Mouse (Mus musculus) spleen, adult 12 weeks (tissue): Measurements from ENCODE around the gene Shc3.

Experiments
- DNase-seq: peaks from one replicate; pipeline ENCODE4 v3.0.0; 2022; ENCODE audit warnings: low spot score

The Shc3 gene

GRCm38 (mm10) chr13:51480341-51481011 is 88.7 kb downstream of the Shc3 start:
- DNase-seq = no peak

- DNase-seq = no peak
These were observed 89.4 kb downstream of the Shc3 start for GRCm38 (mm10) chr13:51479826-51480225.

GRCm38 (mm10) chr13:51476991-51477390 is 92.2 kb downstream of the Shc3 start:
- no peak for DNase-seq

GRCm38 (mm10) chr13:51468697-51469250 is 100.4 kb downstream of the Shc3 start:
- no peak for DNase-seq

- DNase-seq = no peak
These were observed 102.9 kb downstream of the Shc3 start for GRCm38 (mm10) chr13:51466117-51466841.

GRCm38 (mm10) chr13:51464294-51464693 is 104.9 kb downstream of the Shc3 start:
- no peak for DNase-seq

GRCm38 (mm10) chr13:51456190-51456878 is 112.9 kb downstream of the Shc3 start:
- no peak for DNase-seq

- no peak for DNase-seq
These were observed 122.7 kb downstream of the Shc3 start for GRCm38 (mm10) chr13:51446550-51446949.

- no peak for DNase-seq
These were observed 126.3 kb downstream of the Shc3 start for GRCm38 (mm10) chr13:51442922-51443321.

- no peak for DNase-seq
These were observed 131.8 kb downstream of the Shc3 start for GRCm38 (mm10) chr13:51437105-51438085.

- DNase-seq = no peak
These were observed 134.1 kb downstream of the Shc3 start for GRCm38 (mm10) chr13:51435146-51435545.

GRCm38 (mm10) chr13:51434460-51434859 is 134.8 kb downstream of the Shc3 start:
- DNase-seq = no peak

GRCm38 (mm10) chr13:51433371-51433770 is 135.8 kb downstream of the Shc3 start:
- no peak for DNase-seq

GRCm38 (mm10) chr13:51425662-51426443 is 143.4 kb downstream of the Shc3 start:
- DNase-seq = no peak

GRCm38 (mm10) chr13:51424647-51425046 is 144.6 kb downstream of the Shc3 start:
- no peak for DNase-seq

GRCm38 (mm10) chr13:51423647-51424046 is 145.6 kb downstream of the Shc3 start:
- DNase-seq = no peak

GRCm38 (mm10) chr13:51420861-51421260 is 148.4 kb downstream of the Shc3 start:
- DNase-seq = no peak

- DNase-seq = no peak
These were observed 149.7 kb downstream of the Shc3 start for GRCm38 (mm10) chr13:51419501-51419900.

- no peak for DNase-seq
These were observed 150.2 kb downstream of the Shc3 start for GRCm38 (mm10) chr13:51418942-51419451.

GRCm38 (mm10) chr13:51418268-51418941 is 150.8 kb downstream of the Shc3 start:
- peak; percentile 55 for DNase-seq
